Mouse (Mus musculus): ENCODE measurements around the gene 2310030G06Rik.

2310030G06Rik gene

DNA sequence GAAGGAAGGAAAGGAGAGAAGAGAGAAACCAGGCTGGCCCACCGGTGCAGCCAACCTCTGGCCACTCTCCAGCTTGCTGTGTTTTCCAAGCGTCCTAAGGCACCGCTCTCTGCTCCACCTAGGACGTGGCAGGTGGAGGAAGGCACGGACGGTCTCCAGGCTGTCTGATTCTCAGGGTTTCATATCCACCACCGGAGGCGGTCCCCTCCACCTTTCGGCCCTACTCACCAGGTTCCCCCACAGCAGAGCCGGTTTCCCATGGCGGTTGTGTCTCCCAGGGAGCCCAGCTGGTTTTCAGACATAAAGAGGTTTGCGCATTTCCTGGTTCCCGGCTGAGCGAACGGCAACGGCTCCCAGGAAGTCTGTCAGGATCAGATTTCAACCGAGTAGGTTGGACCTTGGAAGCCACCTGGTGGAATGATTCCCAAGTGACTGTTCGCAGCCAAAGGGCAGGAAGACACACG is at the start of gene 2310030G06Rik:
Gene 2310030G06Rik (minus strand): TSS at position 323 of the 464 bp plus-strand sequence.
- in situ Hi-C loops (cut with MseI, MboI): no loop called here

DNA sequence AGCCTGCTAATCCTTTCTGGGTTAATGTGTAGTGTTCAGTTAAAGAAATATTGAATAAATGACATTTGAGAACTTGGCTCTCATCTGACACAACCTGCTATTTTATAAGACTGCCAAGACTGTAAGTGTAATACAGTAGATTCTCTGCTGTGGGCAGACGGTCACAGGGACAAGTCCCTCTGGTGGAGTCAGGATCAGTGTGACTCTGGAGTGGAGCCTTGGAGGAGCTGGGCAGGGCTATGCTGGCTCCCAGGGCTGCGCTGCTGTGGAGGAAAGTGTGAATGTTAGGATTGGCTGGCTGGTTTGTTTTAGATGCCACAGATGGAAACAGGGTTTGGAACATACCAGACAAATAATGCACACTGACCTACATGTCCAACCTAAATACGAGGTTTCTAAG is 48.9 kb upstream of the 2310030G06Rik start:
- in situ Hi-C loops (cut with MseI, MboI): no loop called here

DNA sequence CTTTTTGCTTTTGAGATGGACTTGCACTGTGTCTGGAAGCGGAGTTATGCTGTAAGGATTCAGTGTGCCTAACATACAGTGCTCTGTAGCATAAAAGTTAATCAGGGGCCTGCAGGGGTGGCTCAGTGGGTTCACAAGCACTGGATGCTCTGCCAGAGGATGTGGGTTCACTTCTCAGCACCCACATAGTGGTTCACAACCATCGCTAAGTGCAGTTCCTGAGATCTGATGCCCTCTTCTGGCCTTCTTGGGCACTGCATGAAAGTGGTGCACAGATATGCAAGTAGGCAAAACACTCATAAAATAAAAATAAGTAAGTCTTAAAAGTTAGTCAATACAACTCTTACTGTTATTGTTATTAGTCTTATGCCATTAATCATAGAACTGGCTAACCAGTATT is 35.8 kb upstream of the 2310030G06Rik start:
- in situ Hi-C loops (cut with MseI, MboI): no loop called here

DNA sequence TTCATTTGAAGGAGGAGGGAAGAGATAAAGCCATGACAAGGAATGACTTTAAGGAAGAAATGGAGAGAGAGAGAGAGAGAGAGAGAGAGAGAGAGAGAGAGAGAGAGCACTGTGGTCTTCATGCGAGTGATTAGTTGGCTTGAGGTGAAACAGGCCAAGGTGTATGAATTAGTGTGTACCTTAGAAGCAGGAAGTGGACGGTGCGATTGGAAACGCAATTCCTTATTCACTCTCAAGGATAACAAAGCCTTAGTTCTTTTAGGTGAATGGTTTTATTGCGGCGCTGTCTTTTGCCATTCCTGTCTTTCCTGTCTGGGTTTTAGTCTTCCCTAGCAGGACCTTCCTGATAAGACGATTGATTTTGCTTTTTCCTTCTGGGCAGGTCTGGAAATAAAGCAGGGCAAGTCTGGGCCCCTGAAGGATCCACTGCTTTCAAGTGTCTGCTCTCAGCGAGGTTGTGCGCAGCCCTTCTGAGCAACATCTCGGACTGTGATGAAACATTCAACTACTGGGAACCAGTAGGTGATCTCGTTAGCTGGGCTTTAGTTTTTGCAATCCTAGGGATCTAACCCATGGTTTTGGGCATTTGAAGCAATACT is 29.9 kb upstream of the 2310030G06Rik start:
- in situ Hi-C loops (cut with MseI, MboI): no loop called here

DNA sequence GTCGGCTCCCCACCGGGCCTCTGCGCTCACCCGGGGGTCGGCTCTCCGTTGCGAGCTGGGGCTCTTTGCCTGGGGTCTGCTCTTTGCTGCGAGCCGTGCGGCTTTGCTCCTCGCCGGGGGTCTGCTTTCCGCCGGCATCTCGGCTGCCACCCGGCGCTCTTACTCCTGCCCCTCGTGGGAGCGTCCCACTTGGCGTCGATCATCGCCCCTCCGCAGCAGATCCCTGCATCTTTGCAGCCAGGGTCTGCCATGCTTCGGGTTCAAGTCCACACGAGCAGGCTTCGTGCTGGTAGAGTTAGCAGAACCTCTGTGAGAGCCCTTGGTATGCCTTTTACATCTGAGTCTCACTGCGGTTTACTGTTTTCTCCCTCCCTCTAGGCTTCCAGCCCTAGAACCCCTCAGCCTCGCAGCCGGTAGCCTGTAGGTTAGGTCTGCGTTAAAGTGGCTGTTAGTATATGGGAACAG is 29.4 kb upstream of the 2310030G06Rik start:
- in situ Hi-C loops (cut with MseI, MboI): no loop called here

DNA sequence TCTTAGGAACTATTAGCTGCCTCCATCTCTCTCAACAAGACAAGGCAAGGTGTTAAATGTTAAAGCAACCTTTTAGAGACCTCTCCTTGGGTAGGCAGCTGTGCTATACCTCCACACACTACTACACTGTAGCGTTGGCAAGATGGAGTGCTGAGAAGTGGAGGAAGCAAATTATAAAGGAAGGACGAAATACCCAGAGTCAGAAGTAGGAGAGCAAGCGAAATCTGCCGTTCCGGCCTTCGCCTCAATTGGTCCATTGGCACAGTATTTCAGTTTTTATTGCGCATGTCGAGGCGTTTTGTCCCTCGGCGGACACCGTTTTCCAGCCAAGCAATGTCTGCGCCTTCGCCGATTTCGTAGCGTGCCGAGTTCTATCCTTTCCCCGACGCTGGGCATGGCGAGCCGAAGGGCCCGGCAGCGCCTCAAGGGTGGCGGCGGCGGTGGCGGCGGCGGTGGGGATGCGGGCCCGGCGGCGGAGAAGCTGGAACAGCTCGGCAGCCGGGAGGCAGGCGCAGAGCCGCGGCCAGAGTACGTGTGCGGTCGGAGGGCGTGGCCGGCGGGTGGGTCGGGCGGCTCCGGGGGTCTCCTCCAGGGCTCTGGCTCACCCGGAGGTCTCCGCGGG is 28.8 kb upstream of the 2310030G06Rik start, which contains the start of the genes Alg9 and 1110032A03Rik:
Gene Alg9 (plus strand): TSS at position 29 of the 622 bp plus-strand sequence.
Gene 1110032A03Rik (minus strand): TSS at position 530 of the 622 bp plus-strand sequence.
- in situ Hi-C loops (cut with MseI, MboI): no loop called here

DNA sequence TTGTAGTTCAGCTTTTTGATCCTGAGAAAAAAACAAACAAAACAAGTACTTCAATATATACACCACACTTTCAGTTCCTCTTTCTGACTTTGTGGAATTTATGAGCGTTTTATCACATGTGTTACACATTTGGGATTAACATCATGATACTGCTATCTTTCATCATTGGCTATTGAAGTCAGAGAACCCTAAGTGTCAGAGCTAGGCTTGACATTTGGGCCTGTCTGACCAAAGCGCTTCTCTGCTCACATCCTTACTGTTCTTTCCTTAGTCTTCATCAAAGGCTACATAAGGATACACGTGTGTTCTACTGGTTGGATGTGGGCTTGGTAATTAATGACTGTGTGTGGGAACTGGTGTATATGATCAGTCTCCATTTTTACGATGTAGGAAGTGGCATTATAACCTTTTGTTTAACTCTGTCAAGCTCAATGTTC is 27.7 kb upstream of the 2310030G06Rik start:
- in situ Hi-C loops (cut with MseI, MboI): no loop called here

DNA sequence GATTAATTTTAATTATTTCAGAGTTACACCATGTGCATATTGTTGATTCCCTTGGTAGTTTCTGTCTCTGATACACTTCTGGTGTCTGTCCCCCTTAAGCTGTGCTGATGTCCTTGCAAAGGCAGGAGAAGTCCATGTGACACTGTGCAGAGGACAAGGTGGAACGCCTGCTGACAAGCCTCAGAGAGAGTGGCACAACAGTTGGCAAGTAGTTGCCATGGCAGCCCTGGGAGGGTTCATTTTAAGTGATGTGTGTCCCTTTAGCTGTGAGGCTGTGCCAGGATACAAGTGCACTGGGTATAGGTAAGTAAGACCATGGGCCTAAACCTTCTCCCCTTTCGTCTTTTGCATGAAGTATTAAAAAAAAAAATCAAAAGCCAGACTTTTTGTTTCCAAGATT is 23.7 kb upstream of the 2310030G06Rik start:
- in situ Hi-C loops (cut with MseI, MboI): no loop called here

DNA sequence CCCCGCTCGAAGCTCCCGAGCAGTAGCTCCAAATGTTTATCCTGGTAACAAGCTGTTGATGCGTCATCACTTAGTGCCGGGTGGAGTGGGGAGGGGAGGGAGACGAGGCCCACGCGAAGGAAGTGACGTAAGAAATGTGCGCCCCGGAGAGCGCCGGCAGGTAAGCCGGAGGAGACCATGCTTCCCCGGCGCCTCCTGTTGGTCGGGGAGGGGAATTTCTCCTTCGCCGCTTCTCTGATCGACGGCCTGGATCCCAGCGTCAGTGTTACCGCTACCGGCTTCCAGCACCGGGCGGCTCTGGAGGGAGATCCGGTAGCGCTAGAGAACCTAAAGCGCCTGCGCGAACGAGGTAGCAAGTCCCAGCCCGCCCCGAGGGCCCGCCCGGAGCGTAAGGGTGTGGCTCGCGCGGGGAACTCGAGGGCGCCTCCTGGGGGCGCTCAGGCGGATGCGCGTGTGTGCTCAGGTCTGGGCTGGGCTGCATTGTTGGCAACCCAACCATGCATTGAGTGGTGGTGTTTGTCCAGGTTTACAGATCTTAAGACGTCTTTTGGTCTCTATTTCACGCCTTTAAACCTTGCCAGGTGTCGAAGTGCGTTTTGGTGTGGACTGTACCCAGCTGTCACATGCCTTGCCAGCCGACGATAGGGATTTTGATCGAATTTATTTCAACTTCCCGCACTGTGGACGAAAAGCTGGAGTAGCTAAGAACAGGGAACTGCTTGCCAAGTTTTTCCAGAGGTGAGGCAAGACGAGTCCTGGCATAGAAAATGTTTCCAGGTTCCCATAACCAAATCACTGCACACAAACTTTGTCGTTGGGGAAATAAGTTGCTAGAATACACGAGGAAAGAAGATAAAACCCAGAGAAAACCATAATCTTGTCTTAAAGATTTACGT is 22.0 kb upstream of the 2310030G06Rik start, which contains the start of gene Fdxacb1:
Gene Fdxacb1 (plus strand): TSS at position 130 of the 896 bp plus-strand sequence.
- in situ Hi-C loops (cut with MseI, MboI): no loop called here

DNA sequence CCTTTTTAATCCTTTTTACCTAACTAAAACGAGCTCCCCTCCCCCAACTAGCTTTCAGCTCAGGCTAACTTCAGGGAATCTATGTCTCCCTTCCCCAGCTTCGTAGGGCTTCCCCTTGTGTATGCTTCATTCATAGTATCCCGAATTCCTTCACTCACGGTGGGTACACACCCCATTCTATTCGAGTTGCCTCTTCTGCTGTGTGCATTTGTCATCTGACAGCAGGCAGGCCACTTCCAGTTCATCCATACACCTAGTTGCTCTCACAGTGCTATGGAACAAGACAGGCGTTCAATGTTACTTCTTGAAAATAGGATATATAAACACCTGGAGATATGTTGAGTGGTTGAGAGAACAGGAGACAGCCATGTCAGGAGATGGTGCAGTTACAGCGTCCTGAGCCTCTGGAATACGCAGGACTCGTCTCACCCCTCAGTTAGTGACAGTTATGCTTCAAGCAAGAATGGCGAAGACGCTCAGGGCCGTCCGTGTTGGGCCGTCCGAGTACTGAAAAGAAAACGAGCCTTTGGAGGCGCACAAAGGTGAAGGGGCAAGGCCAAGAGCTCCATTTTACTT is 21.3 kb upstream of the 2310030G06Rik start:
- in situ Hi-C loops (cut with MseI, MboI): no loop called here

DNA sequence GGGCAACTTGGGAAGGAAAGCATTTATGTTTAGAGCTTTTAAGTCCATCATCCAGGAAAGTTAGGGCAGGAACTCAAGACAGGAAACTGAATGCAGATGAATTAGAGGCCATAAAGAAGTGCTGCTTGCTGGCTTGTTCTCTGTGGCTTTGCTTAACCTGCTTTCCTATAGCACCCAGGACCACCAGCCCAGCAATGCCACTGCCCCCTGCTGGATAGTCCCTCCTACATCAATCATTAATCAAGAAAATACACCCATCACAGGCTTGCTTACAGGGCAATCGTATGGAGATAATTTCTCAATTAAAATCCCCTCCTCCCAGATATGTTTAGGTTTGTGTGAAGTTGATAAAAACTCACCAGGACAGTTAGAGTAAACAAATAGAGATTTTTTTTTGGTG is 17.0 kb upstream of the 2310030G06Rik start:
- in situ Hi-C loops (cut with MseI, MboI): no loop called here

DNA sequence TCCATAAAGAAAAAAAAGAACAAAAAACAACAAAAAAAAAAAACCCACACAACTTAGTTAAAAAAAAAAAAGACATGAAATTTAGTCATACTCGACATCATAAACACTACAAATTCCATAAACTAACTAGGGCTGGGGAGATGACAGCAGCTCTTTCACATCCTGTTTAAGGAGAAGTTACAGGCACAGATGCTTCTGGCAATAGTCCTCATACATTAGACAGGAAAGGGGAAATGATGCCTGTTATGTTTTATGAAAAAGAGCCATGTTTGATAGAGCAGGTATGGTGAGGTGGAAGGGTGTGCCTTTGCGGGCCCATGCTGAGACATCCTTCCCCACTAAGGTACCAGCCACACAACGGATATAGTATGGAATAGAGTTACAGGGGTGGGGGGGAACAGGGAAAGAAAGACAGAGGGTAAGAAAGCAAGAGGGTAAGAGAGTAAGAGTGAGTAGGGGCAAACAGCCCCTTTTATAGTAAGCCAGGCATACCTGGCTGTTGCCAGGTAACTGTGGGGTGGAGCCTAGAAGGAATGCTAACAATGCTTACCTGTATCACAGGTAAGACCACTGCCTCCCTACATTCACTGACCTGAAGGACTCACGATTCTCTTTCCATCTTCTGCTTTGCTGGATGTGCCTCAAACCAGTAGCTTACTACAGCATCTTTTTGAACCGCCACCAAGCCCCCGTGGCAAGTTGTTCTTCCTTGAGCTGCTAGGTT is 15.3 kb upstream of the 2310030G06Rik start:
- in situ Hi-C loops (cut with MseI, MboI): no loop called here

DNA sequence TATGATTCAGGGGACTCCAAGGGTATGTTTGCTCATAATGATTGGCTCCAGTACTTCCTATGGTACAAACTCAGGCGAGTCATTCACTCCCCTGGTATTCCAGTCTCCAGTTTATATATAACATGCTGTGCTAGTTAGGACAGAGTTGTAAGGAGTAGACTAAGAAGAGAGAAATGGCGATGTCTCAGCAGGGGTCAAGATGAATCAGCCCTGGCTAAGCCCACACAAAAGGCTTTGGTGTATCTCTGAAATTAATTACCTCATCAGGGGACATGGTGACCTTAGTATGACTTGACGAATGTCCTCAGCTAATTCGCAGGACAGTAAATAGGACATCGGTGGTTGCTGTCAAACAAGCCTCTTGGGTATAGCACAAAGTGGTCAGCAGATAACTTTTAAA is 10.4 kb upstream of the 2310030G06Rik start:
- in situ Hi-C loops (cut with MseI, MboI): no loop called here

DNA sequence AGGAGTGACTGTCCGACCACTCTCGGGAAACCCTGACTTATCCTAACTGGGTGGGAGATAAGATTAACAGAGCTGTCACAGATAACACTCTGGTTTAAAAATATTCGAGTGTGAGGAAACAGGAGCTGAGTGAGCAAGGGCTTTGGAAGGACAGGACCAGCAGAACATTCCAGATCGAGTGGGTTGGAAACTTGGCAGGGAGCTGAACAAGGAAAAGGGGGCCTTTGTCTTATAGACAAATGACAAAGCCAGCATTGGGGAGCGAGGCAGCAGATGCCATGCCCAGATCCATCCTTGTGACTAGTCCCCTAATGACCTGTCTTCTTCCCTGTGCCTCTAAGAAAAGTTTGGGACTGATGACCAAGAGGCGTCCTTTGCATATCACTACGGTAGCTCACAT is 7.6 kb upstream of the 2310030G06Rik start:
- in situ Hi-C loops (cut with MseI, MboI): no loop called here

DNA sequence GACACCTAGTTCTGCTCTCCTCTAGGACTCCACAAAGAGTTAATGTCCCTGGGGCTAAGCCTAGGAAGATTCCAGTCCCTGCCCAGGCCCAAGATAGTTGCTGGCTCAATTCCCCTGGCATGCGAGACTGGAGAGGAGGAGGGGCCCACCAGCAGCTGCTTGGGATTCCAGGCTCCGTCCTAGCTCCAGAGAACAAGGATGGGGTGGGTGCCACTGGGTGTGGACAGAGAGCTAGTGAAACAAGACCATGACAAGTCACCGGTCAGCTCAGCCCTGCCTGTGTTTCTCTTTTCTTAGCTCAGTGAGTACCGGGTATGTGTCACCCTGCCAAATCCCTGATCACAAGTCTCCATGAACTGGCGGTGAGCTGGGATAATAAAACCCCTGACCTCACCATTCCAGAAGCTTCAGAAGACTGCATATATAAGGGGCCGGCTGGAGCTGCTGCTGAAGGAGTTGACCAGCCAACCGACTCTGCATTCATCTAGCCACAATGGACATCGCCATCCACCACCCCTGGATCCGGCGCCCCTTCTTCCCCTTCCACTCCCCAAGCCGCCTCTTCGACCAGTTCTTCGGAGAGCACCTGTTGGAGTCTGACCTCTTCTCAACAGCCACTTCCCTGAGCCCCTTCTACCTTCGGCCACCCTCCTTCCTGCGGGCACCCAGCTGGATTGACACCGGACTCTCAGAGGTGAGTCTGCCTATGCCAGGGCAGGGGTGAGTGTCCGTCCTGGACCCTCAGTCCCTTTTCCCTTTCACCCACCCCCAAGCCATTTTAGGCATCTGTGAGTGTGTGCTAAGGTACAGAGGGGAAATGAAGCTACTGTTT is 6.7 kb upstream of the 2310030G06Rik start:
- in situ Hi-C loops (cut with MseI, MboI): no loop called here

DNA sequence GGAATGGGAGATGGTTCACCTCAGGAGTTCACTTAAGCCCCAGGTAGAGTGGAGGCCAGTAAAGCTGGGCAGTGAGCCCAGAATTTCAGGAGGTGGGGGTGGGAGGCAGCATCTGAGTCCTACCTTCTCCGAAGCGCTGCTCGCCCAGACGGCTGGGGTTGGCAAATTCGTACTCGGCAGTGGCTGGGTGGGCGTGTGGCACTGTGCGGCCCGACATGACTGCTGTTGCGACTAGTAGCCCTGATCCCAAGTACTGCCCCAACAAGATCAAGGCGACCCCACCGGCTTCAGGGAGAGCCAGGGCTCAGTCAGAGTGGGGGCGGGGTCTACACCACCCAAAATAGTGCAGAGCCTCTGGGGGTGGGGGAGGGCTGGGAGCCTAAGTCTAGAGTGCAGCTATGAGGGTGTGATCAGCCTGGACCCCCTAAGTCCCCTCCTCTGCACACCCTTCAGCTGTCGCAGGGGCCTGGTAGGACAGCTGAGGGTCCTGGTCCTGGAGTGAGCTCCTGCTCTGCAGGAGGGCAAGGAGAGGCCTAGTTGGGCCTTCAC is 5.8 kb upstream of the 2310030G06Rik start, which contains the start of gene Hspb2:
Gene Hspb2 (minus strand): TSS at position 301 of the 549 bp plus-strand sequence.
- in situ Hi-C loops (cut with MseI, MboI): no loop called here

DNA sequence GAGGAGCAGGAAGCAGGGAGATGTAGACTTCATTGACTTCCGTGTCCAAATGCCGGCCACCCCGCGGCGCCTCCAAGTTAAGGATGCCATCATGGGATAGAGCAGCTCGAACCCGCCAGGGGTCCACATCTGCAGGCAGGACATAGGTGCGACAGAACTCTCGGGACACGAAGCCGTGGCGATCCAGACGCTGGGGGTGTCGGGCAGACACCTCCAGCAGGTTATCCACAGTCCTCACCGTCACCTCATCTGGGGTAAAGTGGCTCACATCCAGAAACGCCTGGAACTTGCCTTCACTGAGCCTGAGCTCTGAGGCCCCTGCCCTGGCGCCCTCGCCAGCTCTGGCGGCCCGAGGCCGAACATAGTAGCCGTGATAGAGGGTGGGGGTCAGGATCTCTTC is 5.0 kb upstream of the 2310030G06Rik start, which contains the start of gene Cryab:
Gene Cryab (plus strand): TSS at position 3 of the 400 bp plus-strand sequence.
- in situ Hi-C loops (cut with MseI, MboI): no loop called here

DNA sequence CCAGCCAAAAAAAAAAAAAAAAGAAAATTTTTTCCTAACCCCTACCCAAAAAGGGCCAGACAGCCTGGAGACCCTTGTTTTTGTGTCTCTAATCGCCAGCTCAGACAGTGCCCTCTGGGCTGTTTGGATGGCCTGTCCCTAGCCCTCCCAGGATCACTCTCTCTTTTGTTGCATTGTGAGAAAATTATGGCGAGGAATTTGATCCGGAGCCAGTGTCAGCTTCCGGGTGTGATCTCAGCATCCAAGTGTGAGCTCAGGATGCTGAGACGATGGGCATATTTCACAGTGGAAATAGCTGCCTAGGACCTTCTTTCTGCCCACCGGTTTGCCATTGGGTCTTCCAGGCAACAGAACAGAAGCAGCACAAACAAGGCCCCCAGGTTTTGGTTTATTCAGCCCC is 4.4 kb upstream of the 2310030G06Rik start:
- in situ Hi-C loops (cut with MseI, MboI): no loop called here

DNA sequence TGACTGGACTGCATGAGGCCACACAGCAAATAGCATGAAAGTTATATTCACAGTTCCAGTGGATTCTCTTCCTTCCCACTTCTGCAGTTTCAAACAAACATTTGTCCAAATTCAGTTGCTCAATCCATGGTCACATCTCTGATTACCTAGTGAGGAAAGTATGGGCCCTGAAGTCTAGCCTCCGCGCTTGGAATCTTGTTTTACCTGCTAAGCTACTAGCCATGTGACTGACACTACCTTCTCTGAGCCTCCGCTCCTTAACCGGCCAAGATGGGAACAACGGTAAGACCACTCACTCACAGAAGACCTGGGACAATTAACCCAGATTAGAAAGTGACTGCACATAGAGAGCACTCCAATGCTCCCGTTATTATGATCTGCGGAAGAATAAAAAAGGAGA is 530 bp downstream of the 2310030G06Rik start:
- in situ Hi-C loops (cut with MseI, MboI): no loop called here

DNA sequence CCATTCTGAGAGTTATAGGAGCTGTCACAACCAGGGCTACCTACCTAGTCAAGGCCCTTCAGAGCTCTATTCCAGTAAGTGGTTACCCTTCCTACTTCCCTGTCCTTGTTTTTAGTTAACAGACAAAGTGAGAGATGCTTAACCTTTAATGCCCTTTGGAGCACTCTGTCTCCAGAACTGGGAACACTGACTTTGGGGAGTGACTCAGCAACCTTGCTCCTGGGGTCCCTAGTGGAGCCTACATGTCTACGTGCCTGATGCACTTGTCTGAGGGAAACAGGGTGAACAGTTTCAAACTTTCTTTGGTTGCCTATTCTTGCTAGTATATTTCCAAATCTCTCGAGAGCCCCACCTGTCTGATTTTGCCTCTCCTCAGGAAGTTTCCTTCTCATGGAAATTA is 3.6 kb downstream of the 2310030G06Rik start:
- in situ Hi-C loops (cut with MseI, MboI): no loop called here

Data from mouse trophoblast stem cell (cell line).